Mouse (Mus musculus) cerebellum, adult 11-12 months (tissue): ENCODE results near the gene Taar5.

ENCODE experiments used
- DNase-seq: peaks from one replicate; pipeline ENCODE4 v3.0.0; 2022

Taar5 gene

DNA sequence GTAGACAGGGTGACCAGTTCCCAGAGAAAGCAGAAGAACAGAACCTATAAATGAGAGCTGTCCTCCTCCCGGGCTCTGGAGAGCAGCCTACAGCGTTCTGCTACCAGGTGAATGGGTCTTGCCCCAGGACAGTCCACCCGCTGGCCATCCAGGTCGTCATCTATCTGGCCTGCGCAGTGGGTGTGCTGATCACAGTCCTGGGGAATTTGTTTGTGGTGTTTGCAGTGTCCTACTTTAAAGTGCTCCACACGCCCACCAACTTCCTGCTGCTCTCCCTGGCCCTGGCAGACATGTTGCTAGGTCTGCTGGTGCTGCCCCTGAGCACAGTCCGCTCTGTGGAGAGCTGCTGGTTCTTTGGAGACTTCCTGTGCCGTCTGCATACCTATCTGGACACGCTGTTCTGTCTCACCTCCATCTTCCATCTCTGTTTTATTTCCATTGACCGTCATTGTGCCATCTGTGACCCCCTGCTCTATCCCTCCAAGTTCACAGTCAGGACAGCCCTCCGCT, at the start of gene Taar5:
Taar5 (plus strand) TSS at position 51 of the 510 bp plus-strand sequence.
- DNase-seq: no peak

GRCm38 (mm10) chr10:23922468-23922867, 48.0 kb upstream of the Taar5 start:
- no peak for DNase-seq

DNA sequence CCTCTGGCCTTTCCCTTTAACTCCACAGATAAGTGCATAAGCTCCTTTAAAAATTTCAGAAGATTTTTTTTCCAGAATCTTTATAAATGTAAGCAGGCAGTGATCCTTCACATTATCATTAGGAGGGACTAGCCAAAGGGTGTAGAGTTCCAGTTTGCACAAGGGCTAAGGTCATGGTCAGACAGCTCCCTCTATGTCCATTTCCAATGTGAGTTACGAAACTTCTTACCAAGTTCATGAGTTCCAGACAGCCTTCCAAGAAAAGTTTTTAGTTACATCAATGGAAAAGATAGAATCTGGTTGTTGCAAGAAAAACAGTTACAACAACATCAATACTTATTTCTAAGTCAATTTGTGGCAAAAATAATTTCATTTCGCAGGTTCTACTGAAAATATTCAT, 46.6 kb upstream of the Taar5 start:
- DNase-seq: no peak

DNA sequence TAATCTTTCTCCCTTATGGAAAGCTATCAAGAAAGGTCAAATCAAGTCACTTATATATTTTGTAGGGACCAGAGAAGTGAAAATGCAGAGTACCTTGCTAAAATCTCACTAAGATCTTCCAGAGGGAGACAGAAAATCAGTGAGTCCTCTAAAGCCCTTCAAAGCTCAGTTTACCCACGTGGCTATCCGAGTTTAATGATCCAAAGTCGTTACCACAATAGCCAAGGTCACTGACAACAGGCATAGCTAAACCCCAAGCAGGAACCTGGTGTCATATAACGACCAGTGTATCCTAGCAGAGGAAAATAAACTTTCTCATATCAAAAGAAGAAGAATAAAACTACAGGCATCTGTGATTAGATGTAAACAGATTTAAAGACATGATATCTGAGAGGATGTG, 32.9 kb upstream of the Taar5 start:
- DNase-seq: no peak

DNA sequence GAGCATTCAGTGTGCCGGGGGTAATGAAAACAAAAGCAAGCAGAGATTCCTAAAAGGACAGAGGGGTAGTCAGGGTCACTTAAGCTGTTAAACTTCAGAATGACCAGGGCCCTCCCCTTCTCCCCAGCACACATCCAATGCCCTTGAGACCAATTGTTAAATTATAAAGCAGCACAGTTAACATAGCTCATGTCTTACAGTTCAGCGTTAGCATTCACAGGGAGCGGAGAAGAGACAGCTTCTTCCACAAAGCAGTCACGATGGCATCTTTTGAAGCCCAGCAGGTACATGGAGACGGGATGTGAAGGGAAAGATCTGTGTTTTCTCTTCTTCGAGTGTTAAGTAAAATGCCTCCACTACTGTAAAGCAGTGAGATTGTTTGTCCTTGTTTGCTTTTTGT, 32.2 kb upstream of the Taar5 start, which contains the start of gene Taar2:
Taar2 (plus strand) TSS at position 261 of the 400 bp plus-strand sequence.
- no peak for DNase-seq

DNA sequence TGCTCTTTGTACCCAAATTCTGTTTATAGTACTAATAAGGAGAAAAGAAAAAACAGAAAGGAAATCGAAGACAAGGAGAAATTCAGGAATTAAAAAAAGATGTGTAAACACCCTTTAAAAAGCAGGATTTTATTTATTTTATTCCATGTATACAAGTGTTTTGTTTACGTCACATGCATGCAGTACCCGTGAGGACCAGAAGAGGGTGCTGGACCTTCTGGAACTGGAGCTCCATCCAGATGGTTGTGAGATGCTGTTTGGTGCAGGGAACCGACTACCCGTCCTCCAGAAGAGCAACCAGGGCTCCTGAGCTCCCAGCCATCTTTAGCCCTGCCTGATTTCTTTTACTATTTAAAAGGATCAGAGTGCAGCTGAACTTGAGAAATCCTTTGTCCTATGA, 28.0 kb upstream of the Taar5 start:
- no peak for DNase-seq

DNA sequence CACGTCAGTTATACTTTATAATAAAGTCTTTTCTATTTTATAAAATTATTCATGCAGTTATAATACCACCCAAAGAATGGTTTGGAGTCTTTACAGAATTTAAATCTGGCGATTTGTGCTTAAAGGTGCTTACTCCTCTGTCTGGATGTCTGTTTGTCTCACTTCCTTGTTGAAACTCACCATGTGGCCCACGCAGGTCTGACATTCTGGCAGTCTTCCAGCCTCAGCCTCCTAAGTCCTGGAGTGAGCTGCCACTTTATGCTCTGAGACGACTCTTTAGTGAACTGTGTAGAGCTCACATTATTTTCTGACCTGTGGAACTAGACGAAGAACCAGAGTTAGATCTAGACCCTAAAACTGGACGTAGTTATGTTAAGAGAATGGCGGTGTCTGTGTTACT, 22.5 kb upstream of the Taar5 start:
- DNase-seq: no peak

DNA sequence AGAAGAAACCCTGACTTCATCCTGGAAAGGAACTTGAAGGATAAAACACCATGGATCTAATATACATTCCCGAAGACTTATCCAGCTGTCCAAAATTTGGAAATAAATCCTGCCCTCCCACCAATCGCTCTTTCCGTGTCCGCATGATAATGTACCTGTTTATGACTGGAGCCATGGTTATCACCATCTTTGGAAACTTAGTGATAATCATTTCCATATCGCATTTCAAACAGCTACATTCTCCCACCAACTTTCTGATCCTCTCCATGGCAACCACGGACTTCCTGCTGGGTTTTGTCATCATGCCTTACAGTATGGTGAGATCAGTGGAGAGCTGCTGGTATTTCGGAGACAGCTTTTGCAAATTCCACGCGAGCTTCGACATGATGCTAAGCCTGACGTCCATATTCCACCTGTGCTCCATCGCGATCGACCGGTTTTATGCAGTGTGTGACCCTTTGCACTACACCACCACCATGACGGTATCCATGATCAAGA, 20.9 kb upstream of the Taar5 start, which contains the start of gene Taar3:
Taar3 (plus strand) TSS at position 51 of the 498 bp plus-strand sequence.
- no peak for DNase-seq

DNA sequence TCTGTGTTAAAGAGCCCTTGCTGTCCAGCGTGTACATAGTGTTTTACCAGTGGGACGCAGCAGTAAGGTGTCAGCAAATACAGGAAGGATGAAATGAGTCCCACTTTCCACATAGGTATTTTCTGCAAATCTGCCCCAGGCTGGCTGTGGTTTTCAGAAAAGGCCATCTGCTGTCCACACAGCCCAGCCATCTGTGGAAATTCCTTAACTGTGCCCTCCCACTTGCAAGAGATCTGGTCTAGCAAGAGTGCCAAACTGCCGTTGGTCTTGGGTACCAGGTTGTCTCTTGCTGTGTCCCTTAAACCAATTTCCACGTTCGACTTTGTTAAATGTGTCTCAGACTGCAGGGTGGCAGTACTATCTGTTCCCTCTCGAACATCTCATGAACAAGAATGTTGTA, 18.8 kb upstream of the Taar5 start:
- DNase-seq: peak; percentile 70

DNA sequence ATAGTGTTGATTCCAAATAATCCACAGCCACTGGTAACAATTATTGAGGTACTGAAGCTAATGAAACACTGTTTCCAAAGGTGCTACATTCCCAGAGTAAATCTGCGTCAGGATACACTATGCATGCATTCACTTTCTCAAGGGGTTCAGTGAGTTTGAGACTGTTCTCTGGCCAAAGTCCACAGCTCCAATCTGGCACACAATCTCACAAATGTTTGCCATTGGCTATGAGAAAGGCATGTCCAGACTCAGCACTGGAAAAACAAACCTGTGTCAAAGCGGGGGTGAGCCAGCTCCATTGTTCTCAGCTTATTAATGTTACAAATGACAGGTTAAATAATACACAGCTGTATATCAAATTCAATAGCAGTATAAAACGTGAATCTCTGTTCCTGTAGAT, 11.4 kb upstream of the Taar5 start:
- DNase-seq: no peak

DNA sequence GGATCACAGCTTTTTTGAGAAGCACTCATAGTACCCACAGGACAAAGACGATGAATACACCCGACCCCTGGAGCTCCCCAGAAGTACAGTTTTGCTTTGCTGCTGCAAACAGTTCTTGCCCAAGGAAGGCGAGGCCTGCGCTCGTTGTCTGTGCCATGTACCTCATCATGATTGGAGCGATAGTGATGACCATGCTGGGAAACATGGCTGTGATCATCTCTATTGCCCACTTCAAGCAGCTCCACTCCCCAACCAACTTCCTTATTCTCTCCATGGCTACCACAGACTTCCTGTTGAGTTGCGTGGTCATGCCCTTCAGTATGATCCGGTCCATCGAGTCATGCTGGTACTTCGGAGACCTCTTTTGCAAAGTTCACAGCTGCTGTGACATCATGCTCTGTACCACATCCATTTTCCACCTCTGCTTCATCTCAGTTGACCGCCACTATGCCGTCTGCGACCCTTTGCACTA, 10.0 kb upstream of the Taar5 start, which contains the start of gene Taar4:
Taar4 (plus strand) TSS at position 51 of the 472 bp plus-strand sequence.
- DNase-seq: no peak

- DNase-seq: no peak
These were observed 7.1 kb upstream of the Taar5 start for GRCm38 (mm10) chr10:23963444-23963843.

GRCm38 (mm10) chr10:23964921-23965610, 5.4 kb upstream of the Taar5 start:
- no peak for DNase-seq

DNA sequence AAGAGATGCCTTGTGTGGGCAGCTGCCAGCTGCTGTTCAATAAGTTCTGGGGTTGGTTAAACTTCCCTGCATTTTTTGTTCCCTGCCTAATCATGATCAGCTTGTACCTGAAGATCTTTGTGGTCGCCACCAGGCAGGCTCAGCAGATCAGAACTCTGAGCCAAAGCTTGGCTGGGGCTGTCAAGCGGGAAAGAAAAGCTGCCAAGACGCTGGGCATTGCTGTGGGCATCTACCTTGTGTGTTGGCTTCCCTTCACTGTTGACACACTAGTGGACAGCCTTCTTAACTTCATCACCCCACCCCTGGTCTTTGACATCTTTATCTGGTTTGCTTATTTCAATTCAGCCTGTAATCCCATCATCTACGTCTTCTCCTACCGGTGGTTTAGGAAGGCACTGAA, 750 bp downstream of the Taar5 start:
- DNase-seq: no peak

- no peak for DNase-seq
These were observed 7.5 kb downstream of the Taar5 start for GRCm38 (mm10) chr10:23977958-23978357.

DNA sequence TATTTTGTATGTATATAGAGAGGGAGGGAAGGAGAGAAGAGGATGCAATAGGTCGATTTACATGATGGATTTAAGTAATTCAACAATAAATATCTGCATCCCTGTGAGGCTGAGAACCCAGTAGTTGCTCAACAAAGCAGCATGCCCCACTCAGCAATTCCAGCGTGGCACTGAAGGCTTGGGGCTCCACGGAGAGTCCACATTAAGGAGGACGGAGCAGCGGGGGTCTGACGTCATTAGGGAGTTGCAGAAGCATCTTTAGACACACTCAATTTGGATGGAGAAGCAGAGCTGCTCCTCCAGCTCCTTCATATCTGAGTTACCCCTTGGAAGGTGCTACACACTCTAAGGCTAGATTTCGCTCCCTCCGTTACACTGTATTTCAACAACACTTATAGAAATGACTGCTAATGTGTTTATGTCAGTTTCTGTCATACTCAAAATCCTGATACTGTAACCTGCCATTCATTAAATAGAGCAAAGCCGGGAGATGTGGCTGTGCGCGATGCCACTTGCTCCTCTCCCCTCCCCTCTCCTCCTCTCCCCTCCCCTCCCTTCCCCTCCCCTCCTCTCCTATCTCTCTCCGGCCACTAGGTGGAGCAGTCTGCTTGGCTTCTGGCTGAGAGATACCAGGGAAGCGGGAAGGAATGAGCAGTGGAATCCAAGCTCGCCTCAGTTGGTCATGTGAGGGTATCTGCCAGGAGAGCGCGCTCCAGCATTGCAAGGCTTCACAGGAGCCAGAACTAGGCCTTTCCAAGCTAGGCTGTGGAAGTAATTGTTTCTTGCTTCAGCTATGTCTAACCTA, 8.6 kb downstream of the Taar5 start:
- DNase-seq: peak; percentile 22

DNA sequence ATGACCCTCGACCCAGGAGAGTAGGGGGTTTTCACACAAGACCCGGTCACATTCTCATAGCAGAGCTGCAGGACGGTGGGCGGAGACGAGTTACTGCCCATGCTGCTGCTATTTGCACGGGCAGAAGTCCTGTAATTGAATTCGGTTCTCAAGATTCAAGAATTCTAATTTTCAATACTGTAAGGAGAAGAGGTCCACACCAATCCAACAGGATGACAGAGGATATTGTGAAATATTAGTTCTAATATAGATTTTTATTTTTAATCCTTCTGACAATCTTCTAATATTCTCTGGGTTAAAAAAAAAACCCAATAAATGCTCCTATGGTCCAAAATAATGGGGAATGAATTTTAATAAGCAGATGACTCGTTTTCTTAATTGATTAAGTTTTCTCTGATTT, 15.0 kb downstream of the Taar5 start, which contains the start of gene Taar6:
Taar6 (minus strand) TSS at position 101 of the 400 bp plus-strand sequence.
- DNase-seq: no peak

GRCm38 (mm10) chr10:23986419-23986818, 15.9 kb downstream of the Taar5 start:
- DNase-seq: no peak

DNA sequence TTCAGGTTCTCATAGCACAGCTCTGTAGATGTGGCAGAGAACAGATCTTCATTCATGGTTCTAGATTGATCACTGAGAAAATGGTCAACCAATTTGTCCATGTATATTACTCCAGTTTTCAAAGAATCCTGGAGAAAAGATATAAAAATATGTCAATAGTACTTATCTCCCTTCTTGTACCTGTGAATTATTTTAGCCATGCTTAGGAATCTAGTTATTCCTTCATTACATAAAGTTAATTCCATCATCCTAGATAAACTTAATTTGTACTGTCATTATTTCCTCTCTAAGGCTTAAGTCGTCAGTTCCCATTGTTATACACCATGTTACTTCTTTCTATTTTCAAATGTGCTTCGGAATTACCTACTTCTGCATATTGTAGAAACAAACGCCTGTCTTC, 22.9 kb downstream of the Taar5 start, which contains the start of gene Taar7a:
Taar7a (minus strand) TSS at position 101 of the 400 bp plus-strand sequence.
- no peak for DNase-seq

GRCm38 (mm10) chr10:23999639-24000038, 29.1 kb downstream of the Taar5 start, which contains the start of gene Taar7b:
Gene Taar7b, plus strand, starts transcription at chr10:23999939.
- DNase-seq: no peak

- no peak for DNase-seq
These were observed 35.9 kb downstream of the Taar5 start for GRCm38 (mm10) chr10:24006442-24006841.

- no peak for DNase-seq
These were observed 36.5 kb downstream of the Taar5 start for GRCm38 (mm10) chr10:24007034-24007433.

- no peak for DNase-seq
These were observed 37.6 kb downstream of the Taar5 start for GRCm38 (mm10) chr10:24008143-24008542.
